Mouse (Mus musculus): ENCODE results near the gene Dll1.

Gene Dll1

DNA sequence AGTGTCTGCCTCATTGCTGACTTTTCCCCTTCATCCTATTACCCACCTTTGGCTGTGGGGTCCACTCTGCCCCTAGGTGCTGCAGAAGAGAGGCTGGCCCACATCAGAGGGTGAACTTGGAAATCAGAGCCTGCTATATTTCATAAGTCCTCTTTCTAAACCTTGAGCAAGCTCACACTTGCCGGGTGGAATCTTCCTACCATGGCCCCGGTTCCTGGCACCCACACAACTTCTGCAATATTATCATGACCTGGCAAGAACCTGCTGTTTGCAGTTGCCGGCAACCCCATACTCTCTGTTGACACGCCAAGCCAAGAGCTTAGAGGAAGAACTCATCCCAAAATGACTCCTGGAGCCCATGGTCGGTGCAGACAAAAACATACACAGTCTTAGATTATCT is 49.6 kb downstream of the Dll1 start:
- DNase-seq (ENCODE audit: low read depth), result no peak

DNA sequence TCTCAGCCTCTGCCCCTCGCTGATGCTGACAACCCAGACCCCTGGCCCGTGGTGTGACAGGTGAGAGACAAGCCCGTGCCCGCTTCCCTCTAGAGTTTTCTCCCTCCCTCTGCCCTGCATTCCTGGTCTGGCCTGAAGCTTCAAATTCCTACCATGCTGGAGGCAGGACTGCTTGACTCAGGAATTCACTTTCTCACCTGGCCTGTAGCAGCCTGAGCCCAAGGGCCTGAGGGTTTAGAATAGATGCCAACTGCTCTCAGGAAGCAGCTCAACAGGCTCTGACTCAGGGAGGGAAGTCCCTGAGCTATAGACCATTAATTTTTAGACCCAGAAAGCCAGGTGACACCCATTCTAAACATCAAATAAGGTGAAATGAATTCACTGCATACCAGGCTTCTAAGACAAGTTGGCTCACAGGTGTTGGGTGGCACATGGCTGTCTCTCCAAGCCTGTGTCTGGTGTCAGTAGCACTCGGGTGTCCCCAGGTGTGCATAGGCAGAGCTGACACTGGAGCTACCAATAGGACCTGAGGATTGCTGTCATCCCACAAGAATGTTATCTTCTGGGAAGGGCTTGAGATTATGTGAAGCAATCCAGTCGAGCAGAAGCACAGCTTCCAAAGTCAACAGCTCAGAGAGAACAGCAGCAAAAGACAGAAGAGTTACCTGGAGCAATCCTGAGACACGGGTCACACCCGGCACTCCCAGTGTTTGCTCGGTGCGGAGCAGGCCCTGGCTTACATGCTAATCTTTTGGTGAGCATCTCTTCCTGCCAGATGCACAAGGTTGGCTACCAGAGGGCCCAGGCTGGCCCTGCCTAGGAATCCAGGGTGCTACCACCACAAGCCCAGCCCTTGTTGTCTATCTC is 50.5 kb downstream of the Dll1 start:
- no peak for DNase-seq (ENCODE audit: low read depth)

DNA sequence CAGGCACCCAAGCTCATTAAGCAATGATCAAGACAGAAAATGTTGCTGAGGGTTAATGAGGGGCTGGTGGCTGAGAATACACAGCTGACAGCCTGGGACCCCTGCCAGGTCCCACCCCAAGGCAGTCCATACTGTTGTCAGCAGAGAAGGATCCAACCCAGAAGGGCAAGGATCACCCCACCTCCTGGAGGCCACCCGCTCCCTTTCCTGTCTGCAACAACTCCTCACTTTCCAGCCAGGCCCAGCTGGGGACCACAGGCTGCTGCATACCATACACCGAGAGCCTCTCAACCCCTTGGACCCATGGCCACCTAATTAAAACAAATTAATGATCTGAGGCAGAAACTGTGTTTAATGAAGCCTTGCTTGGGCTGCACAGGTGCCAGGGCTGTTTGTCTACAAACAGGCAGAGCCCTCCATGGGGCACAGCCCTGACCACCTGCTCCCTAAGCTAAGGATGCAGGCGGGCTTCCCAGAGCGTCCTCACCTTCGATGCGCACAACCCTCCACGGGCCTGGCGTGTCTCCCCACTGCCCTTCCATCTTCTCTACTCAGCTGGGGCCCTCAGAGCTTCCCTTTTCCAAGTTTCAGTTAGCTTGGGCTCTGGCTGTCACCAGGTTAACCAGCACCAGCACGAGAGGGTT is 53.4 kb downstream of the Dll1 start:
- DNase-seq (ENCODE audit: low read depth), result no peak

Measured in naive thymus-derived CD4-positive, alpha-beta T cell, adult 2 months (primary cell).